Mouse (Mus musculus) CH12.LX (cell line): ENCODE data around the gene Nav1. TPM values are rescaled to one million over a fixed set of nuclear protein-coding genes. Genes with fewer than 3 reads are reported as not detected.

Experiments
- DNase-seq: peaks from one replicate; pipeline ENCODE4 v3.0.0-alpha.2; 2013; ENCODE audit errors: extremely low read depth
- H3K27ac ChIP-seq: 2 replicates; pipeline ENCODE4 v1.5.1; 2012; ENCODE audit warnings: low read depth, mild to moderate bottlenecking, control low read depth, moderate library complexity; ENCODE audit not compliant: insufficient read depth
- H3K27me3 ChIP-seq: replicated peaks from 2 replicates; pipeline ENCODE3; 2012; ENCODE audit warnings: inconsistent platforms
- H3K36me3 ChIP-seq, 2 experiments: replicated peaks in 1 of 2; 2 replicates each; pipeline versions ENCODE3 to v1.6.1; 2012; ENCODE audit warnings: inconsistent platforms in 1 of 2, low read length in 1 of 2, mild to moderate bottlenecking in 1 of 2, mixed read lengths in 1 of 2, moderate library complexity in 1 of 2; ENCODE audit not compliant: control insufficient read depth in 1 of 2, insufficient read depth in 1 of 2
- H3K4me1 ChIP-seq, 2 experiments: 2 replicates each; pipeline ENCODE4 v1.6.1; 2012; ENCODE audit warnings: inconsistent platforms in 1 of 2, moderate library complexity in 1 of 2; ENCODE audit not compliant: insufficient read depth in 2 of 2, control insufficient read depth in 1 of 2
- H3K4me2 ChIP-seq: 2 replicates; pipeline ENCODE4 v1.6.1; 2012; ENCODE audit warnings: low read depth, mild to moderate bottlenecking, control low read depth; ENCODE audit not compliant: poor library complexity, insufficient read depth, severe bottlenecking
- H3K4me3 ChIP-seq, 3 experiments: fragments of 150-350 bp in 1 of 3; sonication (generic) in 1 of 3; replicated peaks in 1 of 3; 2 replicates each; pipeline versions ENCODE3 to v1.5.1; 2011 to 2012; ENCODE audit warnings: low read depth in 2 of 3, low read length in 2 of 3, mild to moderate bottlenecking in 2 of 3, moderate library complexity in 2 of 3, control low read depth in 1 of 3, improper control_type of control experiment in 1 of 3, inconsistent platforms in 1 of 3, mixed read lengths in 1 of 3; ENCODE audit not compliant: poor library complexity in 1 of 3
- H3K79me2 ChIP-seq: replicated peaks from 2 replicates; pipeline ENCODE4 v1.6.1; 2012; ENCODE audit warnings: mild to moderate bottlenecking, moderate library complexity; ENCODE audit not compliant: control insufficient read depth, poor library complexity, insufficient read depth, severe bottlenecking; ENCODE audit errors: extremely low read depth
- H3K9ac ChIP-seq: 2 replicates; pipeline ENCODE4 v1.6.1; 2012; ENCODE audit warnings: low read depth, mild to moderate bottlenecking, control low read depth, moderate library complexity; ENCODE audit not compliant: insufficient read depth
- H3K9me3 ChIP-seq: replicated peaks from 2 replicates; pipeline ENCODE3; 2012; ENCODE audit warnings: low read length, inconsistent platforms, mixed read lengths
- CHD2 ChIP-seq: IDR thresholded peaks from 2 replicates; pipeline ENCODE4 v1.6.1; 2011; ENCODE audit warnings: low read length, improper control_type of control experiment
- CTCF ChIP-seq, 2 experiments: IDR thresholded peaks in 1 of 2; conservative IDR thresholded peaks in 1 of 2; 2 replicates each; pipeline ENCODE4 v1.5.1; 2011 to 2012; ENCODE audit warnings: low read depth in 2 of 2, low read length in 2 of 2, improper control_type of control experiment in 1 of 2, inconsistent platforms in 1 of 2, mild to moderate bottlenecking in 1 of 2, moderate library complexity in 1 of 2
- E2F4 ChIP-seq: IDR thresholded peaks from 2 replicates; pipeline ENCODE4 v1.6.1; 2011; ENCODE audit warnings: low read depth, low read length, improper control_type of control experiment; ENCODE audit not compliant: insufficient replicate concordance
- ELF1 ChIP-seq: IDR thresholded peaks from 2 replicates; pipeline ENCODE4 v1.6.1; 2014; ENCODE audit warnings: low read depth, mild to moderate bottlenecking, inconsistent platforms, low read length, improper control_type of control experiment
- EP300 ChIP-seq: IDR thresholded peaks from 2 replicates; pipeline ENCODE4 v1.6.1; 2011; ENCODE audit warnings: low read length, improper control_type of control experiment
- GABPA ChIP-seq: IDR thresholded peaks from 2 replicates; pipeline ENCODE4 v1.6.1; 2012; ENCODE audit warnings: low read depth, low read length, improper control_type of control experiment, inconsistent platforms; ENCODE audit not compliant: insufficient replicate concordance
- HCFC1 ChIP-seq: IDR thresholded peaks from 2 replicates; pipeline ENCODE4 v1.6.1; 2012; ENCODE audit warnings: low read depth, mild to moderate bottlenecking, inconsistent platforms, low read length, improper control_type of control experiment
- KAT2A ChIP-seq: IDR thresholded peaks from 2 replicates; pipeline ENCODE4 v1.6.1; 2012; ENCODE audit warnings: low read length, improper control_type of control experiment, inconsistent platforms; ENCODE audit not compliant: insufficient replicate concordance
- MAFK ChIP-seq: IDR thresholded peaks from 2 replicates; pipeline ENCODE4 v1.6.1; 2011; ENCODE audit warnings: low read length, improper control_type of control experiment; ENCODE audit not compliant: insufficient replicate concordance
- MAX ChIP-seq: IDR thresholded peaks from 2 replicates; pipeline ENCODE4 v1.6.1; 2011; ENCODE audit warnings: low read length, improper control_type of control experiment
- MAZ ChIP-seq: IDR thresholded peaks from 2 replicates; pipeline ENCODE4 v1.6.1; 2012; ENCODE audit warnings: low read depth, mild to moderate bottlenecking, inconsistent platforms, low read length, improper control_type of control experiment, moderate library complexity
- MEF2A ChIP-seq: IDR thresholded peaks from 2 replicates; pipeline ENCODE4 v1.6.1; 2014; ENCODE audit warnings: low read depth, mild to moderate bottlenecking, inconsistent platforms, low read length, improper control_type of control experiment, borderline replicate concordance
- MYC ChIP-seq: IDR thresholded peaks from 2 replicates; pipeline ENCODE4 v1.6.1; 2011; ENCODE audit warnings: low read depth, mild to moderate bottlenecking, improper control_type of control experiment, low read length
- PAX5 ChIP-seq: IDR thresholded peaks from 2 replicates; pipeline ENCODE4 v1.6.1; 2012; ENCODE audit warnings: low read length, inconsistent platforms, mixed read lengths
- POLR2AphosphoS2 ChIP-seq: IDR thresholded peaks from 2 replicates; pipeline ENCODE4 v1.6.1; 2011; ENCODE audit warnings: low read depth, low read length, improper control_type of control experiment
- RCOR1 ChIP-seq: conservative IDR thresholded peaks from 2 replicates; pipeline ENCODE4 v1.6.1; 2012; ENCODE audit warnings: low read depth, mild to moderate bottlenecking, inconsistent platforms, low read length, improper control_type of control experiment
- USF2 ChIP-seq: conservative IDR thresholded peaks from 2 replicates; pipeline ENCODE4 v1.6.1; 2011; ENCODE audit warnings: low read depth, low read length, improper control_type of control experiment
- ZMIZ1 ChIP-seq: IDR thresholded peaks from 2 replicates; pipeline ENCODE4 v1.6.1; 2012; ENCODE audit warnings: low read depth, mild to moderate bottlenecking, inconsistent platforms, low read length, improper control_type of control experiment
- ZNF384 ChIP-seq: IDR thresholded peaks from 2 replicates; pipeline ENCODE4 v1.6.1; 2012; ENCODE audit warnings: low read depth, low read length, improper control_type of control experiment, inconsistent platforms
- dilution Hi-C: fragments of 300-500 bp; cut with MboI; formaldehyde crosslinking; loops from 2 replicates; pipeline ENCODE4 v1.14.3; 2020; ENCODE audit warnings: low sequenced_read_pairs; ENCODE audit not compliant: extremely low pct_unique_long_range_greater_than_20kb, extremely low pct_ligation_motif_present
- in situ Hi-C: fragments of 300-500 bp; cut with MboI; formaldehyde crosslinking; loops from 3 replicates; pipeline ENCODE4 v1.14.3; 2019; ENCODE audit warnings: low sequenced_read_pairs, low pct_ligation_motif_present, low pct_unique_long_range_greater_than_20kb, mixed read lengths
- polyA plus RNA-seq: library from polyadenylated mRNA; unstranded; fragments of >175 nt; gene quantifications from 2 replicates; pipeline ENCODE4 v1.2.1, GENCODE M21; 2012; ENCODE audit warnings: low read depth; ENCODE audit not compliant: insufficient read length
- total RNA-seq, 2 experiments: library from RNA; depleted of rRNA; stranded (reverse); fragments of 300-350 nt in 1 of 2; fragments of >200 nt in 1 of 2; gene quantifications; 2 replicates each; pipeline ENCODE4 v1.2.3; 2012 to 2014

Nav1 gene
- total and polyA plus RNA-seq, 3 experiments: 0.21 to 0.56 TPM; not detected in 1

DNA sequence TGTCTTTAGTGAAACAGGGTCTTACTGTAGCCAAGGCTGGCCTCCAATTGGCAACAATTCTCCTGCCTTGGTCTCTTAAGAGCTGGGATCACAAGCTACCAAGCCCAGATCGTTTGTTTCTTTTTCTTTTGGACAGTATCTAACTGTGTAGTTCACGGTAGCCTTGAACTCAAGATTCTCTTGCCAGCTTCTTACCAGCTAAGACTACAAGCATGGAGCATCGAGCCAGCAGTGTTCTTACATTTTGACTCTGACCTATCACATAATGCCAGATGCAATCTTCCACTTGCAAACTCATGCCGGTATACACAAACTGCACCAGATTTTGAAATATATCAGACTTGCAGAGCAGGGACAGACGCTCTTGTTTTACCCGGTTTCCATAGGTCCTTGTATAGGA, 184.3 kb downstream of the Nav1 start:
- Histone ChIP-seq H3K4me1 (peaks cover 6 to 48% of the 10 kb centered on the region in 2 experiments), H3K4me3 (no peak overlapping the region), H3K27me3 (no peaks in the 10 kb centered on the region), H3K9me3 (no peaks in the 10 kb centered on the region)
- dilution Hi-C loops: no loop called here
- no peak for DNase-seq
- TF ChIP-seq POLR2AphosphoS2 (no peak), ELF1 (no peak), ZMIZ1 (no peak), CTCF (conservative IDR thresholded peaks at IDR 0.05 in 1 of 2, IDR thresholded peaks at IDR 0.05 in 1 of 2; ENCODE audit: low read depth in 2 of 2, low read length in 2 of 2) (no peak), GABPA (no peak), ZNF384 (no peak), PAX5 (no peak), MEF2A (no peak), HCFC1 (no peak), E2F4 (no peak), CHD2 (no peak), EP300 (no peak), MAFK (no peak), MYC (no peak), KAT2A (no peak), MAZ (no peak), USF2 (no peak)
- TF ChIP-seq, all 38 proteins: peak for 0
- Histone ChIP-seq H3K4me2 (no peak overlapping the region), H3K27ac (no peak overlapping the region), H3K36me3 (peaks cover 36 to 78% of the 10 kb centered on the region in 2 experiments), H3K9ac (no peak overlapping the region), H3K79me2 (peaks cover 61% of the 10 kb centered on the region)
- in situ Hi-C loops: no loop called here

DNA sequence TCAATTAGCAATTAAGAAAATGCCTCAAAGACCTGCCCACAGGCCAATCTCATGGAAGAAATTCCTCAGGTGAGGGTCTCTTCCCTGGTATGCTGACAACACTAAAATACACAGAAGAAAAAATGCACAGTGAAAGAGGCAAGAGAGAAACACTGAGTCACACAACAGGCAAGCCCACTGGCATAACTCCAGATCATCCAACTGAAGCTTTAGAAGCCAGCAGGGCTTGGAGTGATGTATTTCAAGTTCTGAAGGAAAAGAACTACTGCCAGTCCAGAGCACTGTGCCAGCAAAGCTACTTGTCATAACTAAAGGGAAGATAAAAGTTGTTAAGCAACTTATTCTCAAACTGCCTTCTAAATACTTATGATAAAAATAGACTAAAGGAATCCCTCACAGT, 193.1 kb downstream of the Nav1 start:
- dilution Hi-C loops: no loop called here

More for the DNA sequence above, 193.1 kb downstream of the Nav1 start:
- no peak overlapping the region for H3K4me2 ChIP-seq
- no peaks in the 10 kb centered on the region for H3K27me3 ChIP-seq
- no peak for DNase-seq
- TF ChIP-seq MAX (no peak), MEF2A (no peak), RCOR1 (no peak)
- TF ChIP-seq, all 38 proteins: peak for 0
- H3K36me3 ChIP-seq: peaks cover 68 to 96% of the 10 kb centered on the region in 2 experiments
- H3K4me3 ChIP-seq: no peak overlapping the region
- no peaks in the 10 kb centered on the region for H3K9me3 ChIP-seq
- H3K79me2 ChIP-seq: peaks cover 5% of the 10 kb centered on the region; the same call in 1 of the 2 replicates
- no peak overlapping the region for H3K27ac ChIP-seq
- no peak overlapping the region for H3K9ac ChIP-seq
- H3K4me1 ChIP-seq: peaks cover 0 to 4% of the 10 kb centered on the region in 2 experiments; a peak in 1 of 4 replicates
- in situ Hi-C loops: no loop called here
